Mouse (Mus musculus): ENCODE data around the gene Grid1.

GRCm38 (mm10) chr14:35374374-35374773, 554.5 kb downstream of the Grid1 start:
- TF ChIP-seq CTCF (conservative IDR thresholded peaks at IDR 0.05; ENCODE audit: low read length): no peak
- TF ChIP-seq POU5F1 (IDR thresholded peaks at IDR 0.05; ENCODE audit: borderline replicate concordance, low read length): no peak
- TF ChIP-seq NANOG (IDR thresholded peaks at IDR 0.05; ENCODE audit: borderline replicate concordance, low read length): no peak

Measured in E14TG2a.4 (cell line).